Mouse (Mus musculus) ES-E14 (cell line): ENCODE measurements at regions not wholly inside any gene's neighbourhood (a gene's known extent, or its start where the extent isn't known, plus 50 kb on each side); places are given as distances from the start of the nearest gene placed in this dataset.

Experiments
- CHD2 ChIP-seq: IDR thresholded peaks from 2 replicates; pipeline ENCODE4 v1.6.1; 2014; ENCODE audit warnings: mild to moderate bottlenecking, low read depth, low read length, inconsistent platforms
- HCFC1 ChIP-seq: IDR thresholded peaks from 2 replicates; pipeline ENCODE4 v1.6.1; 2012; ENCODE audit warnings: low read length, inconsistent platforms, borderline replicate concordance; ENCODE audit not compliant: insufficient read depth
- MAFK ChIP-seq: IDR thresholded peaks from 2 replicates; pipeline ENCODE4 v1.6.1; 2014; ENCODE audit warnings: mild to moderate bottlenecking, low read depth, low read length, inconsistent platforms; ENCODE audit not compliant: insufficient read depth
- ZNF384 ChIP-seq: IDR thresholded peaks from 2 replicates; pipeline ENCODE4 v1.6.1; 2012; ENCODE audit warnings: low read depth, low read length, inconsistent platforms

- TF ChIP-seq MAFK (no peak), HCFC1 (no peak), CHD2 (no peak), ZNF384 (no peak)
Observed at GRCm38 (mm10) chr13:51973461-51973860, 127.0 kb downstream of the Gadd45g start.
